ENCODE assay signal across 24 mouse cellular contexts in the genomic region with DNA sequence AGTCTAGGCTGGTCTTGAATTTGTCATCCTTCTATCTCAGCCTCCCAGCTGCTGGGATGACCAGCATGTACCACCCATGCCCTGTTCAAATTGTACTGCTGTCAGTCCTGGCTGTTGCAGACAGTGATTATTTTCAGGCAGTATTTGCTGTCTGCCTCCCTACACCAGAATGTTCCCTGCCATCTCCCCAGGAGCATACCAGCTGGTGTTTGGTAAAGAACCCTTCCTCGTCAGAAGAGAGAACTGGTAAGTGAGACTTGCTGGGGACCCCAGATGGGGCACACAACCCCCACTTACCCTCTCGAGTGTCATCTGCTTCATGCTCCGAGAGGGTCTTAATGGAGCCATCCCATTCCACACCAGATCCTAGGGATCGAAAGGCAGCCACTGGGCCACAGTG.
"Had no signal": no experiment of that assay in that cellular context is flagged by ENCODE, and none has a peak within 500 bp of the region (broad histone marks: within the 10 kb centered on the region; RNA-seq: fewer than 3 reads in every experiment).

No protein-coding gene starts in this region.

- H3K4me2 ChIP-seq: heart, embryonic 11.5 days; heart, embryonic 13.5 days; heart, embryonic 15.5 days; hindbrain, embryonic 13.5 days; hindbrain, embryonic 15.5 days; kidney, embryonic 15.5 days; limb, embryonic 13.5 days; limb, embryonic 15.5 days; liver, embryonic 12.5 days had no signal

- H3K4me3 ChIP-seq: heart, adult 2 months; heart, embryonic 13.5 days; heart, embryonic 15.5 days; hindbrain, embryonic 13.5 days; hindbrain, embryonic 15.5 days; kidney, embryonic 15.5 days; limb, embryonic 13.5 days; limb, embryonic 15.5 days; liver, embryonic 12.5 days had no signal

- H3K9ac ChIP-seq: heart, embryonic 13.5 days; heart, embryonic 15.5 days; hindbrain, embryonic 13.5 days; hindbrain, embryonic 15.5 days; kidney, embryonic 15.5 days; limb, embryonic 13.5 days; limb, embryonic 15.5 days; liver, embryonic 12.5 days; liver, embryonic 14.5 days had no signal

- DNase-seq: gastrocnemius, postnatal 14 days; gastrocnemius, postnatal 36 days; heart, adult 2 months; heart, postnatal 14 days; heart, postnatal 36 days; kidney, adult 11 months; kidney, adult 2 months; kidney, adult 9 months; kidney, postnatal 14 days; kidney, postnatal 36 days; left cerebral cortex, postnatal 4 days had no signal

- ATAC-seq: hindbrain, postnatal 0 days; intestine, embryonic 16.5 days; liver, embryonic 12.5 days had no signal

- H3K9me3 ChIP-seq: heart, embryonic 13.5 days; heart, embryonic 15.5 days; hindbrain, embryonic 13.5 days; hindbrain, embryonic 15.5 days; kidney, embryonic 15.5 days; limb, embryonic 13.5 days; limb, embryonic 15.5 days; liver, embryonic 12.5 days had no signal

- H3K27ac ChIP-seq: heart, adult 2 months; heart, embryonic 13.5 days; heart, embryonic 15.5 days; hindbrain, embryonic 13.5 days; hindbrain, embryonic 15.5 days; hindbrain, postnatal 0 days; kidney, embryonic 15.5 days; kidney, postnatal 0 days; limb, embryonic 13.5 days; limb, embryonic 15.5 days; liver, embryonic 12.5 days; liver, embryonic 14.5 days had no signal

- H3K36me3 ChIP-seq: heart, embryonic 13.5 days; heart, embryonic 15.5 days; hindbrain, embryonic 13.5 days; hindbrain, embryonic 15.5 days; kidney, embryonic 15.5 days; limb, embryonic 13.5 days; limb, embryonic 15.5 days; liver, embryonic 12.5 days had no signal
